Mouse (Mus musculus) forebrain, embryonic 13.5 days (tissue): ENCODE measurements at regions not wholly inside any gene's neighbourhood (a gene's known extent, or its start where the extent isn't known, plus 50 kb on each side); places are given as distances from the start of the nearest gene placed in this dataset.
A peak's percentile ranks its signal among the peaks of the same experiment; 100 is the strongest.

Experiments used
- ATAC-seq: fragments of 200-750 bp; cut with Nextera tagmentation; 2 replicates; pipeline ENCODE4 v1.8.0; 2017
- H3K27ac ChIP-seq: fragments of 300-500 bp; sonication (generic); 2 replicates; pipeline ENCODE4 v1.5.1; 2015; ENCODE audit warnings: inconsistent platforms, mild to moderate bottlenecking, moderate library complexity
- H3K27me3 ChIP-seq: fragments of 300-500 bp; sonication (generic); 2 replicates; pipeline ENCODE4 v1.6.1; 2015; ENCODE audit warnings: mild to moderate bottlenecking, inconsistent platforms
- H3K36me3 ChIP-seq: fragments of 300-500 bp; sonication (generic); 2 replicates; pipeline ENCODE4 v1.6.1; 2015; ENCODE audit warnings: mild to moderate bottlenecking, inconsistent platforms; ENCODE audit not compliant: poor library complexity, severe bottlenecking
- H3K4me1 ChIP-seq: fragments of 300-500 bp; sonication (generic); 2 replicates; pipeline ENCODE4 v1.6.1; 2015; ENCODE audit warnings: inconsistent platforms
- H3K4me2 ChIP-seq: fragments of 300-500 bp; sonication (generic); 2 replicates; pipeline ENCODE4 v1.6.1; 2015; ENCODE audit warnings: inconsistent platforms, mild to moderate bottlenecking, moderate library complexity
- H3K4me3 ChIP-seq: fragments of 300-500 bp; sonication (generic); 2 replicates; pipeline ENCODE4 v1.5.1; 2015; ENCODE audit warnings: mild to moderate bottlenecking, inconsistent platforms
- H3K9ac ChIP-seq: fragments of 300-500 bp; sonication (generic); 2 replicates; pipeline ENCODE4 v1.6.1; 2015; ENCODE audit warnings: mild to moderate bottlenecking, inconsistent platforms
- H3K9me3 ChIP-seq: fragments of 300-500 bp; sonication (generic); replicated peaks from 2 replicates; pipeline ENCODE4 v1.6.1; 2016; ENCODE audit warnings: inconsistent platforms
- WGBS: fragments of 180-500 bp; shearing (Covaris S2); methylation state at CpG from one replicate; pipeline ENCODE4 v1.1.7; 2015; 5-methylcytosine and 5-hydroxymethylcytosine counted together

DNA sequence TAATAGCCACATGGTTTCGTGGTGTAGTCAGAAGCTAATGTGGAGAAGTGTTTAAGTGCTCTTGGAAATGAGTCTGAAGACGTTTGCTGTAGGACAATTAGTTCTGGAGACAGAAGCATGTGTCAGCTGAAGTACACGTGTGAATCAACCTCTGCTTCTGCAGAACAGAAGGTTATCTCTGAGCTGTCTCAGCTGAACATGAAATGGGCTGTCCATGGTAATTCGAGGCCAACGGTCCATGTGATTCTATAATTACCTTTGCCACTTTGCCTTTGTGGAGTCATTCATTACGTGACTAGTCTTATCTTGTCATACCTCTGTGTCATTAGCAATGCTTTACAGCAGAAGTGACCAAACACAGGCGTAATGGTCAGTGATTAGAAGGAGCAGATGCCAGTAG lies 295.6 kb upstream of the Veph1 start:
- Histone ChIP-seq H3K27ac (no peak overlapping the region), H3K4me3 (no peak overlapping the region), H3K36me3 (no peaks in the 10 kb centered on the region), H3K9ac (no peak overlapping the region), H3K9me3 (no peaks in the 10 kb centered on the region), H3K27me3 (no peaks in the 10 kb centered on the region), H3K4me2 (no peak overlapping the region), H3K4me1 (no peaks in the 10 kb centered on the region)
- 50% methylated on average over 7 of the region's 7 CpGs for WGBS
- ATAC-seq = no peak

GRCm38 (mm10) chr3:66590775-66591174 lies 294.1 kb upstream of the Veph1 start:
- Histone ChIP-seq H3K4me3 (no peak overlapping the region), H3K27ac (no peak overlapping the region), H3K36me3 (no peaks in the 10 kb centered on the region), H3K9me3 (no peaks in the 10 kb centered on the region), H3K27me3 (no peaks in the 10 kb centered on the region), H3K4me1 (no peaks in the 10 kb centered on the region), H3K4me2 (no peak overlapping the region), H3K9ac (no peak overlapping the region)
- 59% methylated on average over 7 of the region's 7 CpGs for WGBS
- no peak for ATAC-seq

GRCm38 (mm10) chr3:66589483-66589882 lies 292.8 kb upstream of the Veph1 start:
- Histone ChIP-seq H3K9ac (no peak overlapping the region), H3K4me3 (no peak overlapping the region), H3K9me3 (no peaks in the 10 kb centered on the region), H3K36me3 (no peaks in the 10 kb centered on the region), H3K27me3 (no peaks in the 10 kb centered on the region), H3K27ac (no peak overlapping the region), H3K4me1 (no peaks in the 10 kb centered on the region), H3K4me2 (no peak overlapping the region)
- ATAC-seq = no peak
- 82% methylated on average over 4 of the region's 4 CpGs for WGBS

GRCm38 (mm10) chr3:66584831-66585230 lies 288.2 kb upstream of the Veph1 start:
- Histone ChIP-seq H3K9ac (no peak overlapping the region), H3K27ac (no peak overlapping the region), H3K27me3 (no peaks in the 10 kb centered on the region), H3K36me3 (no peaks in the 10 kb centered on the region), H3K4me1 (no peaks in the 10 kb centered on the region), H3K4me2 (no peak overlapping the region), H3K4me3 (no peak overlapping the region), H3K9me3 (no peaks in the 10 kb centered on the region)
- 96% methylated on average over 9 of the region's 9 CpGs for WGBS
- no peak for ATAC-seq

DNA sequence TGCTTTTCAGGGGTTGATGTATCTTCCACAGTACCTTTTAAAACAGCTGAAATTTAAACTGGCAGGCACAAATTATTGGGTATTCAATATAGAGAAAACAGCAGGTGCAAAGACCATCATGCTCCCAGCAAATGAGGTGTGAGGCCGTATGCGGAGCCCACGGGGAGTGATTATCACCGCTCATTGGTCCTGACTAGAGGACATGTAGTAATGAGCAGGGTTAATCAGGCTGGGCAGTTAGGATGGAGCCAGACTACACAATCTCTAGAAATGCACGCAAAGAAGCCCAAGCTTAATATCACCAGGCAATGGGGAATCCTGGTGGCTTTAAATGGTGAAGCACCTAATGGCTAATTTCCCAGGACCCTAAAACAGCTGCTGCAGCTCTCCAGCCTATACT lies 287.5 kb upstream of the Veph1 start:
- no peaks in the 10 kb centered on the region for H3K36me3 ChIP-seq
- H3K27ac ChIP-seq = no peak overlapping the region
- no peak for ATAC-seq
- no peak overlapping the region for H3K4me2 ChIP-seq
- H3K9ac ChIP-seq = no peak overlapping the region
- no peak overlapping the region for H3K4me3 ChIP-seq
- no peaks in the 10 kb centered on the region for H3K4me1 ChIP-seq
- 52% methylated on average over 5 of the region's 5 CpGs for WGBS
- no peaks in the 10 kb centered on the region for H3K27me3 ChIP-seq
- no peaks in the 10 kb centered on the region for H3K9me3 ChIP-seq

DNA sequence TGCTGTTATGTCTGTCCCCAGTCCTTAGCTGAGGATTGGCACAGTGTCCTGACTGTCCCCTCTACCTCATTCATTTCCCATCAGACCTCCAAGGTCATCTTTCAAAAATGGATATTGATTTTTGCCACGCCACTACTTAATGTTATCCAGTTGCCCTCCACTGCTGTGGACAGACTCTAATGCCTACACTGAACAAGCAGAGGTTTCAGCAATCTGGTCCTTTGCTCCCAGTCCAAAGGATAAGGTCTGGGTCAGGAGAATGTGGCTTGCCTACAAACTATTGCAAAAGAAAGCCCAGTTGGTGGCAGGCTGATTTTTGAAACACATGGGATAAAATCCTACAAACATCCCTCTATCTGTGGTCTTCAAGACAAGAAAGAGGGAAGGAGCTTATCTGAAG lies 280.0 kb upstream of the Veph1 start:
- no peaks in the 10 kb centered on the region for H3K27me3 ChIP-seq
- no peaks in the 10 kb centered on the region for H3K36me3 ChIP-seq
- no peaks in the 10 kb centered on the region for H3K4me1 ChIP-seq
- 86% methylated on average over 1 of the region's 1 CpGs for WGBS
- no peak overlapping the region for H3K4me3 ChIP-seq
- H3K4me2 ChIP-seq = no peak overlapping the region
- H3K27ac ChIP-seq = no peak overlapping the region
- H3K9me3 ChIP-seq = no peaks in the 10 kb centered on the region
- ATAC-seq = no peak
- H3K9ac ChIP-seq = no peak overlapping the region

DNA sequence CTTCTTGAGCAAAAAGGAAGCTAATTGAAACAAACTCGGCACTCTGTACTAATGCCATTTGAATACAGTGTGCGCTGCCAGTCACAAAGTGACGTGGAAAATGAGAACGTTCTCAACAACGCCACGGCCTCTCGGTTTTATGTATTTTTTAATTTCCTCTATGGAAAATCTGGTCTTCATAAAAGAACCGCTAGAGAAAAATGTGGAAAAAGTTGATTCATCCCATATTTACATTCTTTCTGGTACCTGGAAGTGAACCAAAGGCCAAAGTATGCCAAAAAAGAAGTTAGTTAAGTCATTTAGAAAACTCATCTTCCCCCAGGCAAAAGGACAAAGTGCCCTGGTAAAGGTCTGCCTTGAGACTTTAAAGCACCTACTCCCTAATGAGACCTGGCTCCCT lies 277.7 kb upstream of the Veph1 start:
- Histone ChIP-seq H3K27ac (no peak overlapping the region), H3K4me1 (no peaks in the 10 kb centered on the region), H3K9me3 (no peaks in the 10 kb centered on the region), H3K36me3 (no peaks in the 10 kb centered on the region), H3K27me3 (no peaks in the 10 kb centered on the region), H3K9ac (no peak overlapping the region), H3K4me3 (no peak overlapping the region), H3K4me2 (no peak overlapping the region)
- WGBS = 81% methylated on average over 8 of the region's 8 CpGs
- ATAC-seq = no peak

DNA sequence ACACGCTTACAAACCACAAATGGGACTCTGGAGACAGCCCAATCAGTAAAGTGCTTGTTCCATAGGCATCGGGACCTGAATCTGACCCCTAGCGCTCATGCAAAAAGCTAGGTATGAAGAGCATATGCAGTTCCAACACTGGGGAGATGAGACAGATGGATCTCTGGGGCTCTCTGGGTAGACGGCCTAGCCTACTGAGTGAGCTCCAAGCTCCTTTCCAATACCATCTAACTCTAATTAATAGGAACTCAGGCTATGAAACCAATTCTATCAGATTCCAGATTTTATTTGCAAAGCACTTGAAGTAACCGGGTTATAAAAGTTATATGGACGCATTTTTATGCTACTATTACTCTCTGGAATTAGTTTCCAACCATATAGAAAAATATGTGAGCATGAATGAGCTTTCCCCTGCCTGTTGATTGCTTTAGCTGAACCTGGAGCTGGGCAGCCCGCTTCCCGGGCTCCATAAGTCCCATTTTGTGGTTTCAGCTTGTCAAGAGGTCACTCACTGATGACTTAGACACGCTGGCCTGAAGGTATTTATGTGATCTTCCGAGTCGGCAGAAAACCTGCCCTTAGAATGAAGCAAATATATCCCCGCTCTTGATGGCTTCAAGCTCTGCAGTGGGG lies 276.4 kb upstream of the Veph1 start:
- no peak overlapping the region for H3K4me2 ChIP-seq
- 94% methylated on average over 12 of the region's 12 CpGs for whole genome bisulfite sequencing
- ATAC-seq = no peak

GRCm38 (mm10) chr3:66570342-66570741 lies 273.7 kb upstream of the Veph1 start:
- Histone ChIP-seq H3K4me3 (no peak overlapping the region), H3K27me3 (no peaks in the 10 kb centered on the region), H3K4me1 (no peaks in the 10 kb centered on the region), H3K36me3 (no peaks in the 10 kb centered on the region), H3K27ac (no peak overlapping the region), H3K4me2 (no peak overlapping the region), H3K9ac (no peak overlapping the region), H3K9me3 (no peaks in the 10 kb centered on the region)
- WGBS = 72% methylated on average over 5 of the region's 5 CpGs
- ATAC-seq = no peak

More for the DNA sequence above, 276.4 kb upstream of the Veph1 start:
- Histone ChIP-seq H3K9ac (no peak overlapping the region), H3K9me3 (no peaks in the 10 kb centered on the region), H3K4me1 (no peaks in the 10 kb centered on the region), H3K27ac (no peak overlapping the region), H3K36me3 (no peaks in the 10 kb centered on the region), H3K4me3 (no peak overlapping the region), H3K27me3 (no peaks in the 10 kb centered on the region)

DNA sequence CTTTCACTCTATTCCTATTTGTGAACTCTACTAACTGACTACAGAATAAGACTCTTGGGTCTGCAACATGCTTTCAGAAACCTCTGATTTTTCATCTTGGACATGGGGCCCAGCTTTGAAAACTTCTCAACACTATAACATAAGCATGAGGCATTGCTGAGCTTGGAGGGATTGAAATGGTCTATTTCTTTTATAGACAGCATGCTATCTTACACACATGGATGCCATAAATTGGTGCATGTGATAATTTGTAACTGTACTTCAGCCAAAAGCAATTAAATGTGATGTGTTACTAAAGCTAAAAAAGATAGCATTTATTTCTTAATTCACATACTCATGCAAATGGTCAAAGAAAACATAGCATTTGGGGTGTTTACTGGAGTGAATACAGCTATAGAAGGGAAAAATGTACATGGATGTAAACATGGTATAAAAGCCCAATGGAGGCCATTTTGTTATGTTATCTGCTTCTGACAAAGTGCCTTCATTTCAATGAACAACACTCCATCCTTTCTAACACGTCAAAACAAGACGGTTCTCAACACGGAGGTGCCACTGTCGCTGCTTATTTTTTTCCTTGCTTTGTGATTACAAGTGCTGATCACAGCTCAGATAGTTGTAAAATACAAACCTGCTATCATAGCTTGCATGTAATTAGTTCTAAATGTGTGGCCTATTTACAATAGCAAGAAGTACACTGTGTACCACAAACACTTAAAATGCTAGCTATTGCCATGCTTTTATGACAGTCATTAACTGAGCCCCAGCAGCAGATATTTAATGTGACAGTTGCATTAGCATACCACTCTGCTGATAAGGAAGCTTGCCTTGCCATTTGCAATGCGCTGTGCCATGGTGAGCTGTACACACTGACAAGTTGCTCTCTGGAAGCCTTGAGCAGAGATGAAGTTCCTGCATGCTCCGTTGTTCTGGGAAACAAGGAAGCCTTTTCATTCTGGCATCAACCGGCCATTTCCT lies 267.9 kb upstream of the Veph1 start:
- Histone ChIP-seq H3K4me1 (no peaks in the 10 kb centered on the region), H3K9ac (no peak overlapping the region), H3K36me3 (no peaks in the 10 kb centered on the region), H3K4me2 (no peak overlapping the region), H3K4me3 (no peak overlapping the region), H3K27me3 (no peaks in the 10 kb centered on the region), H3K27ac (no peak overlapping the region), H3K9me3 (no peaks in the 10 kb centered on the region)
- WGBS = 78% methylated on average over 7 of the region's 7 CpGs
- peak; percentile 70 for ATAC-seq

DNA sequence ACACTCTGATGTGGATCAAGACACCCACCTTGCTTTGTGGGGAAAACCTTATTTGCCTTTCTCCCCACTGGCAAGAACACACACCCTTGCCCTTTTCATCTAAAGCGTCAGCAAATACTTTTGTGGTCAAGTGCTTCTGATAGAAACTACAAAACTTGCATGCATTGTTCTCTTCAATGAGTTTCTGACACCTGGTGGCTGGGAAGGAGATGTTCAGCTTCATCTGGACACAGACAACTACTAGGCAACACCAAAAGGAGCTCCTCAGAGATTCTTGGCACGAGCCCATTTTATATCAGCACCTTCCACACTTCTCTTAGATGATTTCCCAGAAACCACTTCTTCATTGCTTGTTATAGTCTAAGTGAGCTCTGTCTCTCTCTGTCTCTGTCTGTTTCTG lies 266.7 kb upstream of the Veph1 start:
- Histone ChIP-seq H3K4me3 (no peak overlapping the region), H3K9ac (no peak overlapping the region), H3K9me3 (no peaks in the 10 kb centered on the region), H3K27ac (no peak overlapping the region), H3K4me2 (no peak overlapping the region), H3K36me3 (no peaks in the 10 kb centered on the region), H3K27me3 (no peaks in the 10 kb centered on the region), H3K4me1 (no peaks in the 10 kb centered on the region)
- WGBS = 83% methylated on average over 2 of the region's 2 CpGs
- no peak for ATAC-seq

DNA sequence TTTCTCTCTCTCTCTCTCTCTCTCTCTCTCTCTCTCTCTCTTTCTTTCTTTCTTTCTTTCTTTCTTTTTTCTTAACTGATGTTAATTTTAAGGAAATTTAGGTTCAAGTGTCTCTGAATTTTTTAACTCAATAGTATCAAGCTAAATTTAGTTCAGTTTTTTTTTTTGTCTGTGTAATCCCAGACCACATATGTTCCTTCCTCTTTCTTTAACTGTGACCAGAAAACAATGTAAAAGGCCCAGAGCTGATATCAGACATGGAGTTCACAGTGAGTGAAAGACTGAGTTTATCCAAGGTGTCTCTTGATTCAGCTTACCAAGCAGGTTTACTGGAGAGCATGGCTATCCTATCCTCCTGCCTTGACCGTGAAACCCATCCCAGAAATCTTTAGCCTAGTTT lies 258.9 kb upstream of the Veph1 start:
- Histone ChIP-seq H3K9ac (no peak overlapping the region), H3K27me3 (no peaks in the 10 kb centered on the region), H3K4me2 (no peak overlapping the region), H3K9me3 (no peaks in the 10 kb centered on the region), H3K4me1 (no peaks in the 10 kb centered on the region), H3K4me3 (no peak overlapping the region), H3K27ac (no peak overlapping the region), H3K36me3 (no peaks in the 10 kb centered on the region)
- ATAC-seq = no peak
- 84% methylated on average over 1 of the region's 1 CpGs for WGBS
